Mouse (Mus musculus): ENCODE data around the gene Ccnjl.

GRCm38 (mm10) chr11:43543711-43544466 is 15.3 kb downstream of the Ccnjl start:
- TF ChIP-seq CTCF (conservative IDR thresholded peaks at IDR 0.05; ENCODE audit: low read length) (no peak), POU5F1 (IDR thresholded peaks at IDR 0.05; ENCODE audit: borderline replicate concordance, low read length) (no peak)
